Mouse (Mus musculus): ENCODE data around the gene Dusp18. TPM values are rescaled to one million over a fixed set of nuclear protein-coding genes. Genes with fewer than 3 reads are reported as not detected.

Dusp18 gene
- total RNA-seq (2017), result 0.29 and 0.69 TPM in 2 replicates

GRCm38 (mm10) chr11:3894406-3895281, at the start of gene Dusp18, which contains the start of gene 4921536K21Rik:
Dusp18 (plus strand) TSS chr11:3895240.
4921536K21Rik (minus strand) TSS chr11:3895098.
- ATAC-seq (replicated peaks; ENCODE audit: low read depth, poor library complexity, severe bottlenecking), result peak; percentile 98

GRCm38 (mm10) chr11:3846351-3846750, 48.7 kb upstream of the Dusp18 start:
- no peak for ATAC-seq (replicated peaks; ENCODE audit: low read depth, poor library complexity, severe bottlenecking)

- peak; percentile 26 for ATAC-seq (replicated peaks; ENCODE audit: low read depth, poor library complexity, severe bottlenecking)
These were observed 45.3 kb upstream of the Dusp18 start for GRCm38 (mm10) chr11:3849469-3850314.

- no peak for ATAC-seq (replicated peaks; ENCODE audit: low read depth, poor library complexity, severe bottlenecking)
These were observed 44.8 kb upstream of the Dusp18 start for GRCm38 (mm10) chr11:3850315-3850614.

- no peak for ATAC-seq (replicated peaks; ENCODE audit: low read depth, poor library complexity, severe bottlenecking)
These were observed 44.2 kb upstream of the Dusp18 start for GRCm38 (mm10) chr11:3850746-3851277.

GRCm38 (mm10) chr11:3851872-3852271, 43.2 kb upstream of the Dusp18 start:
- ATAC-seq (replicated peaks; ENCODE audit: low read depth, poor library complexity, severe bottlenecking), result no peak

GRCm38 (mm10) chr11:3853031-3853430, 42.0 kb upstream of the Dusp18 start:
- ATAC-seq (replicated peaks; ENCODE audit: low read depth, poor library complexity, severe bottlenecking), result no peak

GRCm38 (mm10) chr11:3853481-3854034, 41.5 kb upstream of the Dusp18 start:
- ATAC-seq (replicated peaks; ENCODE audit: low read depth, poor library complexity, severe bottlenecking), result peak; percentile 74

- ATAC-seq (replicated peaks; ENCODE audit: low read depth, poor library complexity, severe bottlenecking), result no peak
These were observed 40.9 kb upstream of the Dusp18 start for GRCm38 (mm10) chr11:3854156-3854555.

- ATAC-seq (replicated peaks; ENCODE audit: low read depth, poor library complexity, severe bottlenecking), result no peak
These were observed 39.2 kb upstream of the Dusp18 start for GRCm38 (mm10) chr11:3855846-3856245.

- no peak for ATAC-seq (replicated peaks; ENCODE audit: low read depth, poor library complexity, severe bottlenecking)
These were observed 37.1 kb upstream of the Dusp18 start for GRCm38 (mm10) chr11:3857902-3858301.

- ATAC-seq (replicated peaks; ENCODE audit: low read depth, poor library complexity, severe bottlenecking), result no peak
These were observed 35.3 kb upstream of the Dusp18 start for GRCm38 (mm10) chr11:3859778-3860177.

- ATAC-seq (replicated peaks; ENCODE audit: low read depth, poor library complexity, severe bottlenecking), result no peak
These were observed 34.7 kb upstream of the Dusp18 start for GRCm38 (mm10) chr11:3860361-3860760.

- no peak for ATAC-seq (replicated peaks; ENCODE audit: low read depth, poor library complexity, severe bottlenecking)
These were observed 32.2 kb upstream of the Dusp18 start for GRCm38 (mm10) chr11:3862661-3863453.

- peak; percentile 97 for ATAC-seq (replicated peaks; ENCODE audit: low read depth, poor library complexity, severe bottlenecking)
These were observed 31.5 kb upstream of the Dusp18 start, which contains the start of gene Osbp2 for GRCm38 (mm10) chr11:3863454-3864112. Osbp2 (minus strand) TSS chr11:3863903.

GRCm38 (mm10) chr11:3864343-3864742, 30.7 kb upstream of the Dusp18 start:
- no peak for ATAC-seq (replicated peaks; ENCODE audit: low read depth, poor library complexity, severe bottlenecking)

- ATAC-seq (replicated peaks; ENCODE audit: low read depth, poor library complexity, severe bottlenecking), result no peak
These were observed 18.6 kb upstream of the Dusp18 start for GRCm38 (mm10) chr11:3876419-3876818.

GRCm38 (mm10) chr11:3878660-3879059, 16.4 kb upstream of the Dusp18 start:
- no peak for ATAC-seq (replicated peaks; ENCODE audit: low read depth, poor library complexity, severe bottlenecking)

GRCm38 (mm10) chr11:3879836-3880235, 15.2 kb upstream of the Dusp18 start:
- peak; percentile 90 for ATAC-seq (replicated peaks; ENCODE audit: low read depth, poor library complexity, severe bottlenecking)
